In the genomic region with DNA sequence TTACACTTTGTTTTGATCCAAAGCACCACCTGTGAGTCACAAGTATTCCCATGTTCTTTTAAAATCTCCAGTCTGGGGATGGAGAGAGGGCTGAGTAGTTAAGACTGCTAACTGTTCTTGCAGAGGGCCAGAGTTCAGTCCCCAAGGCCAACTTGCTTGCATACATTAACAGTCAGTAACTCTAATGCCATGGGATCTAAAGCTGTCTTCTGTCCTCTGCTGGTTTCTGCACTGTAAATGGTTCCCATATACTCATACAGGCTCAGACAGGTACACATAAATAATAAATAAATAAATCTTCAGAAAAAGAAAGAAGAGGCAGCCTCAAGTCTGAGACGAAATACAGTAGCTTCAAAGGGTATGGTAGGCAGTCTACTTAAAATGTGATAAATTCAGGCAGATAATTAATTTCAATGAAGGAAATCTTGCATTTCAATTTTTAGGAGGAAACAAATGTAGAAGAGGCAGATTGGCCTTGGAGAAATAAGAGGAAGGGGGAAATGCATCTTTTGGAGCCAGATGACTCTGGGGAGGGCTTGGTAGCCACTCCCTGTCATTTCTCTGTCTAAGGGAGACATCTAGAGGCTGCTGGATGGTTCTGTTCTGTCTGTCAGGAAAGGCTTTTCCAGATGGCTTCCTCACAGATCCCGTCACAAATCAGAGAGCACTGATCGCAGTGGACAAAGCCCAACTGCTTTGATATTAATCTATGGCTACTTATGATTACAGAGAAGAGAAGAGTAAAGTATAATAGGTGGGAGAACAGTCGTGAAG, we compare ENCODE assay signal across 9 mouse cellular contexts. TPM values are rescaled to one million over a fixed set of nuclear protein-coding genes. Genes with fewer than 3 reads are reported as not detected.
DNase-seq lines count a peak whose midpoint lies in the region; ATAC-seq lines count a peak whose summit lies in the region.
"Had no signal": no experiment of that assay in that cellular context is flagged by ENCODE, and none has a peak within 500 bp of the region (broad histone marks: within the 10 kb centered on the region; RNA-seq: fewer than 3 reads in every experiment).

No protein-coding gene starts in this region.

- H3K9me3 ChIP-seq in hindbrain, embryonic 16.5 days (ENCODE audit: control insufficient read depth, low read length), result no peaks in the 10 kb centered on the region
- H3K9me3 ChIP-seq: limb, embryonic 15.5 days had no signal

- H3K4me2 ChIP-seq in hindbrain, embryonic 16.5 days (ENCODE audit: low read length), result no peak overlapping the region
- H3K4me2 ChIP-seq: limb, embryonic 15.5 days had no signal

- ATAC-seq in hindbrain, embryonic 16.5 days, result peak; percentile 79

- no peaks in the 10 kb centered on the region for H3K4me1 ChIP-seq in hindbrain, embryonic 16.5 days (ENCODE audit: control insufficient read depth, insufficient read depth, low read depth, low read length)
- H3K4me1 ChIP-seq: limb, embryonic 15.5 days had no signal

- H3K4me3 ChIP-seq in hindbrain, embryonic 16.5 days (ENCODE audit: low read length), result no peak overlapping the region
- H3K4me3 ChIP-seq: limb, embryonic 15.5 days had no signal

- no peak overlapping the region for H3K27ac ChIP-seq in hindbrain, embryonic 16.5 days (ENCODE audit: low read depth, low read length)
- H3K27ac ChIP-seq: limb, embryonic 15.5 days had no signal

- no peaks in the 10 kb centered on the region for H3K27me3 ChIP-seq in hindbrain, embryonic 16.5 days (replicated peaks; ENCODE audit: control insufficient read depth, insufficient read depth, low read length)
- H3K27me3 ChIP-seq: limb, embryonic 15.5 days had no signal

- H3K36me3 ChIP-seq in hindbrain, embryonic 16.5 days (ENCODE audit: control insufficient read depth, insufficient read depth, low read length), result no peaks in the 10 kb centered on the region
- H3K36me3 ChIP-seq: limb, embryonic 15.5 days had no signal

- DNase-seq in adrenal gland, adult 2 months, result peak; percentile 24
- no peak for DNase-seq in adrenal gland, postnatal 25 days
- DNase-seq in kidney, adult 9 months, result peak; percentile 54
- no peak for DNase-seq in kidney, adult 11 months
- DNase-seq in CD4-positive, CD25-positive, alpha-beta regulatory T cell, adult 2 months (ENCODE audit: low read depth, low spot score), result peak; percentile 40
- peak; percentile 50 for DNase-seq in retina, postnatal 1 day
- no peak for DNase-seq in urinary bladder, postnatal 25 days (ENCODE audit: low spot score)

- WGBS in hindbrain, embryonic 16.5 days, result 38% methylated on average over 4 of the region's 4 CpGs

- H3K9ac ChIP-seq in hindbrain, embryonic 16.5 days (ENCODE audit: low read depth, low read length), result no peak overlapping the region
- H3K9ac ChIP-seq: limb, embryonic 15.5 days had no signal

RNA-seq across cellular contexts. Expression of a gene that starts 16.2 kb away (rescaled TPM):
- 10 to 100 TPM; 37.5 to 44.6 TPM for total RNA-seq in adrenal gland, adult 2 months (2021)
- polyA plus RNA-seq in adrenal gland, adult 2 months (2012; rRNA removed), result 13.3 and 20.3 TPM in 2 replicates
- total RNA-seq in adrenal gland, postnatal 25 days (2021), result 36.1 and 38.0 TPM in 2 replicates
- polyA plus RNA-seq in hindbrain, embryonic 16.5 days (2015; fragmentation: Nextera tagmentation; extraction: Ambion mirVana), result 0.34 and 0.91 TPM in 2 replicates

RNA-seq across cellular contexts. Expression of a gene that starts 18.6 kb away (rescaled TPM):
- total RNA-seq in adrenal gland, adult 2 months (2021), result 10 to 100 TPM; 19.6 to 22.1 TPM
- 4.6 and 6.1 TPM in 2 replicates for polyA plus RNA-seq in adrenal gland, adult 2 months (2012; rRNA removed)
- total RNA-seq in adrenal gland, postnatal 25 days (2021), result 22.3 and 24.1 TPM in 2 replicates
- 5.3 and 6.1 TPM in 2 replicates for polyA plus RNA-seq in hindbrain, embryonic 16.5 days (2015; fragmentation: Nextera tagmentation; extraction: Ambion mirVana)

Comparison
In these comparisons a context has a peak if more than half of its experiments do, and no peak if none do; other contexts are left out.
1. DNase-seq: peak in adrenal gland, adult 2 months (single experiment), kidney, adult 9 months (single experiment), CD4-positive, CD25-positive, alpha-beta regulatory T cell, adult 2 months (single experiment) and retina, postnatal 1 day (single experiment); none in adrenal gland, postnatal 25 days (single experiment), kidney, adult 11 months (single experiment) and urinary bladder, postnatal 25 days (single experiment).